Mouse (Mus musculus) ovary, postnatal 14 days (tissue): Measurements from ENCODE around the gene Gm10197.

Experiments
- DNase-seq: peaks from one replicate; pipeline ENCODE4 v3.0.0; 2022; ENCODE audit warnings: low spot score

Gene Gm10197

DNA sequence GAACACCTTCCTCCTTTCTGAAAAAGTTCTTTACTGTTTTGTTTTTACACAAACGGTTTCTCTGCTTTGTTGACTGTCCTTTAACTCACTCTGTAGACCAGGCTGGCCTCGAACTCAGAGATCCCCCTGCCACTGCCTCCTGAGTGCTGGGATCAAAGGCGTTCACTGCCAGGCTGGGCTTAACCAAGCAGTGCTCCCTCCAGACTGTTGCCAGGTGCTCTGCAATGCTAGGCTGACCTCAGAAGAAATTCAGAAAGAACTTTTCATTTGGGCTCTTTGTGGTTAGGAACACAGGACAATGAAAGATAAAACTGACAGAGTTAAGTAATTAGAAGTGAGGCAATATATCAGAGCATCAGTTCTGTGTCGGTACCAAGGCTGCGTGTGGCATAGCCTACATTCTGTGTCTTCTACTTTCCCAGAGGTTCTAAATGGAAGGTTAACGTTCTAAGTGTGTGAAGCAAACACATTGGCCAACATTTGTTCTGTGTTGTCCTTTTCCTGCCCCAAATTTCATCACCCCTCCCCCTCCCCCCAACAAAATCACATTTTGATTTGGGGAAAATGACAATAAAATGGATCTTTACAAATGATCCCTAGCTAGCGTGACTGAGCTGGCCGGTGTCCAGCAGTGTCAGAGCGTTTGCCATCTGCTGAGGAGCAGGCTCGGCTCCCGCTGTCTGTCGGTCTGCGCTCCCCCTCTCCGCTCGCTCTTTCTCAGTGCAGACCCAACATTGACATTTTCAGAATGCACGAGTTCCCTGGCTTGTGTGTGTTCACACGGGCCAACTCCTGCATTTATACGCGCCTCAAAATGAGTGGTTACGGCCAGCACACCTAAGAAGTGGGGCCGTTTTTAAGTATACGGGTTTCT lies 12.2 kb downstream of the Gm10197 start:
- no peak for DNase-seq

DNA sequence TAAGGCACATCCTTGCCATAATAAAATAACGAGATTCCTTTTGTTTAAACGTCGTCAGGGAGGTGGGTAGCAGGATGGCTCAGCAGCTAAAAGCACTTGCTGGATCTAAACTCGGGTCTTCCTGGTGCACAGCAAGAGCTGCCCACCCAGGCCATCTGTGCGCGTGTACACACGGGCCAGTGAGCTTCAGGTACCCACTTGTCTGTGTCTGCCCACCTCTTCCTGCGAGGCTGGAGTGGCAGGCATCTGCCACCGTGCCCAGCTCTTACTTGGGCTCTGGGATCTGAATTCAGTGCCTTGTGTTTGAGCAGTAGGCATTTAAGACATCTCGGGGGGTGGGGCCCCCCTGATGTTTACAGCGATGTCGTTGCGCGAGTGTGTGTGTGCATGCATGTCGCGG lies 16.5 kb downstream of the Gm10197 start:
- no peak for DNase-seq

GRCm38 (mm10) chr19:53354271-53355000 lies 17.1 kb downstream of the Gm10197 start:
- DNase-seq = no peak

GRCm38 (mm10) chr19:53353864-53354263 lies 17.7 kb downstream of the Gm10197 start:
- no peak for DNase-seq

DNA sequence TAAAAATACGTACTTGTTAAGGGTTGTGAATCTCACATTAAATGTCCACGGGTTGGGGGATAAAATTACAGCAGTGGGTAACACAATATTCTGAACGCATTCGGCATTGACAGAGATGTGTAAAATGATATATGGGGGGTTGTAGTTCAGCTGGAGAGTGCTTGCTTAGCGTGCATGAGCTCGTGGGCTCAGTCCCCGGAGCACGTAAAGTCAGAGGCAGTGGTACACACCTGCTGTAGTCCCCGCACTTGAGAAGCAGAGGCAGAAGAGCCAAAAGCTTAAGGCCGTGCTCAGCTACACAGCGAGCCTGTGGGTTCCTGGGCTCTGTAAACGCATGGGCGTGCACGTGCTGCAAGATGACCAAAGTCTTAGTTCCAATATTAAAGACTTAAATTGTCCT lies 25.8 kb downstream of the Gm10197 start:
- no peak for DNase-seq

DNA sequence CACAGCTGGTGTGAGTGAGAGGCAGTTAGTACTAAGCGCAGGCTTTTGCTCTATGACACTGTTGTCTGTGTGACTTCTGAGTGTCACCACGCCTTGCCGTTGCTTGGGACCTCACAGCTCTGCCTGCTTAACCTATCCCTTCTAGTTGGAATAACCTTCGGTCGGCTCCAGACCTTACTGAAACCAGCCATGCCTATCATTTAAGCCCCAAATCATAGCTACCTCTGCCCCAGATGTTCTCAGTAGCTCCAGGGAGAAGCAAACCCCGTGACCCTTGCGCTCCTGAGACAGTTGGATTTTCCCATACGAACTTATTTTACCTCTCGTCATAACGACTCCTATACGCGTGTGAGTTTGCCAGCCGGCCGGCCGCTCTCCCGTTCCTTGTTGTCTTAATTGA lies 27.5 kb downstream of the Gm10197 start:
- DNase-seq = no peak

DNA sequence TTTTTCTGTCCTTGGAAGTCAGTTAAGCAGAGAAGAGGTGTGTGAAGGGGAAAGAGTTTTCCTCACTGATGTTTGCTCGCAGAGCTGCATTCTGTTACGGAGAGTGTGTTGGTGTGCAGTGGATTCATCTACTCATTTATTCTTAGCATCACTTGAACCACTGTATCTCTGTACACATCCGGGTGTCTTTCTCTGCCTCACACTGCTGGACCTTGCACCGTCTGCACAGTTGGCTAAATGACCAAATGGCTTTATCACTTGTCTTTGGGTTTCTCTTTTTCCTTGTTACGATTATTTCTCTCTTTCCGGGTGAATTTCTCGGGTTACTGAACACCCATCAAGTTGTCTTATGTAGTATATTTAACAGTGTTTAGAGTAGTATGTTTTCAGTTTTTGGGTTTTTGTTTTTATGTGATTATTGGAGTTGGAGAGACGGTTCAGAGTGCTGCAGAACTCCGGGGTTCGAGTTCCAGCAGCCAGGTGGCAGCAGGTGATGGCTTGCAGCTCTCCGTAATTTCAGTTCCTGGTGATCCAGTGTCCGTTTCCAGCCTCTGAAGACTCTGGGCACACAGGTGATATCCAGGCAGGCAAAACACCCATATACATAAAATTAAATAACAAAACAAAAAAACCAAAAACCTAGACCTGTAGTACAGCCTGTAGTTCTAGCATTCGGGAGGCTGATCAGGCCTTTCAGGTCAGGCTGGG lies 28.2 kb downstream of the Gm10197 start:
- DNase-seq = no peak

DNA sequence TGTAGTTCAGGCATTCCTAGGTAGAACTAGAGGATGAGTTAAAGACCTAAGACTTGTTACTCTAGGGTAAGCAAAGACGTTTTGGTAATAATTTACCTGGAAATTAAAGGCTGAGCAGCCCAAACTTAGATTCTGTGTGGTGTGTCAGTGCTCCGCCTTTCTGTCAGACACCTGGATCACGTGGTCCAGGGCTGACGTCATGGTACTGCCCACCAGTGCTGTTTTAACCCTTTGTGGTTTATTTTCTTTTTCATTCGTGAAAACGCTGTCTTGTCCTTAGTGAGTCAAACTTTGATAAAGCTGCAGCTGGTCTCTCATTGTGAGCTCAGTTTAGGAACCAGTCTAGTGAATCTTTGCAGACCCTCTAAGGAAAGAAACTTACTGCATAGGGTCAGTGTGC lies 31.1 kb downstream of the Gm10197 start:
- DNase-seq = no peak

GRCm38 (mm10) chr19:53335241-53335640 lies 36.3 kb downstream of the Gm10197 start:
- DNase-seq = no peak

- DNase-seq = no peak
These were observed 37.8 kb downstream of the Gm10197 start for GRCm38 (mm10) chr19:53333730-53334129.

DNA sequence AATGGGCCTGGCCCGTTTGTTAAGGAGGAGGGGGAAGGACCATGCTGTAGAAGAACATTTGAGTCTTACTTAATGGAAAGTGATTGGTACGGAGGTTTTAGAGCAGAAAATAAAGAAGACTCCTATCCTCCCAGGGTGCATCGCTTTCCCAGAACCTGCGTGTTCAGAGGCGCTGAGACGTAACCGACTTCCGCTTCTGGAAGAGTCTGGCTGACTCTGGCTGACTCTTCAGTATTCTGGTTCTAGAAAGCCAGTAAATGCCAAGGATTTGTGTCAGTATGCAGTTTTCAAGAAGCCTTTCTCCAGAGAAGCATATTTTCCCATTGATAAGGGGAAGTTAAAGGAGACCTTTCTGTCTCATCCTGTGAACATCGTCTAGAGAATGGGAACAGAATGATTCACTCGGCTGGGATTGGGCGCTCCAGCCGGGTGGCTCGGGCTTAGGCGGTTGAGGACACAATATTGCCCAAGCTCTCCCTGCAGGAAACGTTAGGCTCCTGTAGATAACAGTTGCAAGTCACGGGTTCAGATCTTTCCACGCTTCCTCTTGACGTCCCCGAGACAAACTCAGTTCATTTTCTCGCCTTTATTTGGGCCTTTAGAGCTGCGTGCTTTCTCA lies 39.6 kb downstream of the Gm10197 start:
- no peak for DNase-seq

- DNase-seq = peak; percentile 66
These were observed 41.6 kb downstream of the Gm10197 start for GRCm38 (mm10) chr19:53329992-53330381.

DNA sequence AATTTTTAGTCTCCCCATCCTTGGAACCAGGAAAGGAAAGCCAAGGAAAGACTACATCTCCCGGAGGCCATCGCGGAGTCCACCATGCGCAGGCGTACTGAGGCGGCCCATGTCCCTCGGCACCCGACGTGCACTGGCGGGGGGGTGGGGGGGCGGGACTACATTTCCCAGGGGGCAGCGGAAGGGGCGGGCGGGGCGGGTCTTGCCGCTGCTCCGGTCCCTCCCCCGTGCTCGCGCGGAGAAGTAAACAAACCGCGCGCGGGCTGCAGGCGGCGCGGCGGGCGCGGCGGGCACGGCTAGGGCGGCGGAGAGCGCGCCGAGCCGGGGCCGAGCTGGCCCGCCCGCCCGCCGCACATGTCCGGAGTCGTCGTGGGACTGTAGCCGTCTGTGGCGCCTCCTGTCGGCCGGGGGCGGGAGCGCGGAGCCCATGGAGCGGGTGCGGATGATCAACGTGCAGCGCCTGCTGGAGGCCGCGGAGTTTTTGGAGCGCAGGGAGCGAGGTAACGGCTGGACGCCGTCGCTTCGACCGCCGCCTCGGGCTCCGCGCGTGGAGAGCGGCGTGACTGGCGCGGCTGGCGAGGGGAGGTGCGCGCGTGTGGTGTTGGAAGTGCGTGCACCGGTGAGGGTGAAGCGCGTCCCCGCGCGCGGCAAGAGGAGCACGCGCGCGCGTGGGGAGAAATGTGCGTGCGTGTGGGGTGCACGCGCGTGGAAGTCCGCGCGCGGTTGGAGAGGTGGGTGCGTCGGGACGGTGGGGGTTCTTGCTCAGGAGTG lies 42.2 kb downstream of the Gm10197 start:
- peak; percentile 85 for DNase-seq

- no peak for DNase-seq
These were observed 43.5 kb downstream of the Gm10197 start for GRCm38 (mm10) chr19:53328116-53328515.

- no peak for DNase-seq
These were observed 45.8 kb downstream of the Gm10197 start for GRCm38 (mm10) chr19:53325578-53326295.

DNA sequence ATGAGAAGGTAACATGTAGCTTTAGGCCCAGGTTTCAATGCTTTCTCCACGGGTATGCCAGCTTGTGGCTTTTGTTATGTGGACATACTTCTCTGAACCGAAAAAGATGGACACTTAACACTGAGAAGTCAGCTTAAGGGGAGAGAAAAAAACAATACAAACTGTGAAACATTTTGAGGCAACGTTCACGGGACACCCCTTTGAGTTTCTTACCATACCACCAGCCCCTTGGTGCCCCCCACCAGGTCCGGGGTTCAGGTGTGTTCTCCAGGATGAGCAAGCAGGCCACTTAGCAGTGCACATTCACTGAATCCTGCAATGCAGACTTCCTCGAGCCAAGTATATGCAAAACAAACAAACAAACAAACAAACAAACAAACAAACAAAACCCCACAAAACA lies 46.7 kb downstream of the Gm10197 start:
- DNase-seq = no peak

DNA sequence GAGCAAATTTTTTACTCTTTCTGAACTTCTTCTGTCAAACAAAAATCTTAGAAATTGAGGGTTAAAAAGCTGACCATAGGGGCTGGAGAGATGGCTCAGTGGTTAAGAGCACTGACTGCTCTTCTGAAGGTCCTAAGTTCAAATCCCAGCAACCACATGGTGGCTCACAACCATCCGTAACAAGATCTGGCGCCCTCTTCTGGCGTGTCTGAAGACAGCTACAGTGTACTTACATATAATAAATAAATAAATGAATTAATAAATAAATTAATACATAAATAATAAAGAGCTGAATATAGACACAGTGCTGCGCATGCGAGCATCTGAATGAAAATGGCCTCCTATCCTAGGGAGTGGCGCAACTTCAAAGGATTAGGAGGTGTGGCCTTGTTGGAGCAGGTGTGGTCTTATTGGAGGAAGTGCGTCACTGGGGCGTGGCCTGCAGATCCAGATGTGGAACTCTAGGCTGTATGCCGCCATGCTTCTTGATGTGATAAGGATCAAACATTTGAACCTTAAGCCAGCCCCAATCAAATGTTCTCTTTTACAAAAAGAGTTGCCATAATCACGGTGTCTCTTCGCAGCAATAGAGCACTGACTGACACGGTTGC lies 49.0 kb downstream of the Gm10197 start:
- DNase-seq = no peak
